25 mouse cellular contexts compared by ENCODE assay signal in genomic region chr14:87155621-87156238, GRCm38 (mm10). TPM values are rescaled to one million over a fixed set of nuclear protein-coding genes. Genes with fewer than 3 reads are reported as not detected.
DNase-seq lines count a peak whose midpoint lies in the region; TF ChIP-seq lines count a peak whose summit lies in the region.
"Had no signal": no experiment of that assay in that cellular context is flagged by ENCODE, and none has a peak within 500 bp of the region (broad histone marks: within the 10 kb centered on the region; RNA-seq: fewer than 3 reads in every experiment).

No protein-coding gene starts in this region.

- no peak for TF ChIP-seq CTCF in cortical plate, adult 2 months (IDR thresholded peaks at IDR 0.05; ENCODE audit: extremely low read depth, insufficient read depth, low read length)

- H3K27ac ChIP-seq in cortical plate, adult 2 months (ENCODE audit: insufficient read depth, low read length), result peak overlapping the region; percentile 75; the same call in 1 of the 2 replicates
- H3K27ac ChIP-seq: forebrain, embryonic 12.5 days; gastrocnemius, adult 2 months; hindbrain, embryonic 13.5 days; limb, embryonic 13.5 days; lung, embryonic 15.5 days; midbrain, embryonic 10.5 days; midbrain, embryonic 15.5 days had no signal

- peaks cover 4% of the 10 kb centered on the region; the same call in 1 of the 2 replicates for H3K4me1 ChIP-seq in cortical plate, adult 2 months (ENCODE audit: control insufficient read depth, insufficient read depth, low read length)
- H3K4me1 ChIP-seq: forebrain, embryonic 12.5 days; hindbrain, embryonic 13.5 days; limb, embryonic 13.5 days; lung, embryonic 15.5 days; midbrain, embryonic 10.5 days; midbrain, embryonic 15.5 days had no signal

- H3K4me3 ChIP-seq in cortical plate, adult 2 months (ENCODE audit: insufficient read depth, low read length), result no peak overlapping the region
- H3K4me3 ChIP-seq: forebrain, embryonic 12.5 days; gastrocnemius, adult 2 months; hindbrain, embryonic 13.5 days; limb, embryonic 13.5 days; lung, embryonic 15.5 days; midbrain, embryonic 10.5 days; midbrain, embryonic 15.5 days had no signal

- DNase-seq in layer of hippocampus, adult 9-11 months, result peak; percentile 13
- DNase-seq in layer of hippocampus, adult 9-10 months (ENCODE audit: low spot score), result no peak
- peak; percentile 11 to 31 for DNase-seq in right cerebral cortex, adult 2 months (ENCODE audit: low spot score in 2 of 2)
- no peak for DNase-seq in right cerebral cortex, postnatal 4 days
- DNase-seq in thymus, postnatal 0 days (ENCODE audit: low spot score), result no peak
- DNase-seq in ovary, postnatal 10 days (ENCODE audit: low spot score), result no peak
- DNase-seq in urinary bladder, postnatal 4 days (ENCODE audit: low spot score in 2 of 2), result no peak
- DNase-seq: adrenal gland, postnatal 10 days; cerebellum, adult 11 months; cerebellum, adult 9-11 months; forebrain, postnatal 0 days; gastrocnemius, adult 2 months; gastrocnemius, postnatal 36 days; heart, adult 18-20 months; heart, postnatal 4 days; kidney, adult 11 months; kidney, postnatal 14 days; thymus, postnatal 14 days had no signal

- TF ChIP-seq POLR2A in cortical plate, adult 2 months (IDR thresholded peaks at IDR 0.05; ENCODE audit: extremely low read depth, insufficient read depth, low read length), result no peak

RNA-seq across cellular contexts. Expression of gene Diaph3, which starts 14.7 kb away (rescaled TPM):
- polyA plus RNA-seq in cortical plate, adult 2 months (2012; rRNA removed), result 2.0 and 3.3 TPM in 2 replicates
- polyA plus RNA-seq in thymus, postnatal 0 days (2015; fragmentation: Nextera tagmentation; extraction: Ambion mirVana), result 11.5 and 14.5 TPM in 2 replicates

Comparison
In these comparisons a context has a peak if more than half of its experiments do, and no peak if none do; other contexts are left out.
1. DNase-seq: peak in layer of hippocampus, adult 9-11 months (single experiment) and right cerebral cortex, adult 2 months (2 of 2); none in layer of hippocampus, adult 9-10 months (single experiment), right cerebral cortex, postnatal 4 days (single experiment), thymus, postnatal 0 days (single experiment), ovary, postnatal 10 days (single experiment) and urinary bladder, postnatal 4 days (0 of 2).